Mouse (Mus musculus) heart, postnatal 0 days (tissue): ENCODE data around the gene Gm10638.

ENCODE experiments used
- CTCF ChIP-seq: IDR thresholded peaks from 2 replicates; pipeline ENCODE4 v1.5.1; 2016; ENCODE audit warnings: antibody characterized with exemption, control low read depth, low read depth
- EP300 ChIP-seq: IDR thresholded peaks from 2 replicates; pipeline ENCODE4 v1.6.1; 2016; ENCODE audit warnings: antibody characterized with exemption, low read depth

DNA sequence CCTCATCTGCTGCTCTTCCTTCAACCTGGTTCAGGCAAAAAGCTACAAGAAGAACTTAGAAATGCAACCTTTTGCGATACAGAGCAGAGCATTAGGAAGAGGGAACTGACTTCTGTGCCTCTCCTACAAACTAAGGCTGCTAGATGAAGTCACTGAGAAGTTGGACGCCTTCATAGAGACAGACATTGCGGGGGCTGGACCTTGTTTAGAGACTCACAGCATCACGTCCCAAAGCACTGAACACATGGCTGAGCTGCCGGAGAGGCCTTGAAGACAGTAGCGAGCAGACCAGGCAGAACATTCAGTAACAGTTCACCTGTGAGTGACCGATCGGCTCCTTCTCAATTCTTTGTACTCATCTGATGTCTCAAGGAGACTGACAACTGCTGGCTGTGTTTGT is 35.6 kb downstream of the Gm10638 start:
- TF ChIP-seq CTCF (no peak), EP300 (no peak)
